Mouse (Mus musculus) heart, adult 2 months (tissue): ENCODE measurements around the gene Rtp4.

Experiments used
- CTCF ChIP-seq: fragments of 200-600 bp; IDR thresholded peaks from 2 replicates; pipeline ENCODE4 v1.8.1; 2022; ENCODE audit warnings: antibody characterized with exemption, mild to moderate bottlenecking, moderate library complexity
- POLR2A ChIP-seq: fragments of 200-500 bp; IDR thresholded peaks from 2 replicates; pipeline ENCODE4 v1.6.1; 2011; ENCODE audit warnings: mild to moderate bottlenecking, low read depth, low read length, control low read depth; ENCODE audit not compliant: insufficient read depth

DNA sequence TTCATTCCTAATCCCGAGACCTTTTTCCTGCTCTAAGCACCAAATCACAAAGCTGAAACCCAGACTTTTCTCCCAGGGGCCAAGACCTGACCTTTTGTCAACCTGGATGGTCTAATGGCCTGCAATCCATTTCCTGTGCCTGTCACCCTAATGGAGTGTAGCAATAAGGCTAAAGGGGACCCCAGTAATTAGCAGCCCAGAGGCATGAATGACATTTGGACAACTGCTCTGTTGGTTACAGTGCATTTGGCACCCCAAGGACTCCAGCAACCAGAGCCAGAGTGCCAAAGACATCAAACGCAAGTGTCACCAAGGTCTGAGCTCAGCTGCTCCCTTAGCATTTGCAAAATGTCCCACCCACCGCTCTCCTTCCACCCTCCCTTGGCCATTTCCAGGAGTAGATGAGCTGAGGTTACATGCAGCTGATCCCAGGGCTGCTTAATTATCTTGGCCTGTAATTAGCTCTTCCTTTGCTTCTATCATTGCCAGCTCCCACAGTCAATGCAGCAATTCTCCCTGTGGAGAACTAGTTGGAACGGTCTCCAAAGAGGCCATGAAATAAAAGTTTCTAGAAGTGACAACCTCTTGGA, 48.4 kb downstream of the Rtp4 start:
- TF ChIP-seq POLR2A (no peak), CTCF (no peak)
